Mouse (Mus musculus) stomach, postnatal 0 days (tissue): ENCODE measurements around the gene Lrp1. TPM values are rescaled to one million over a fixed set of nuclear protein-coding genes. Genes with fewer than 3 reads are reported as not detected.

ENCODE experiments used
- ATAC-seq: fragments of 200-750 bp; cut with Nextera tagmentation; 2 replicates; pipeline ENCODE4 v1.8.0; 2017; ENCODE audit not compliant: low FRiP score, low TSS enrichment
- DNase-seq: peaks from one replicate; pipeline ENCODE4 v3.0.0-alpha.2; 2016; ENCODE audit warnings: low spot score
- H3K27ac ChIP-seq: fragments of 300-500 bp; sonication (generic); replicated peaks from 2 replicates; pipeline ENCODE4 v1.5.1; 2014; ENCODE audit warnings: mild to moderate bottlenecking, control low read depth
- H3K27me3 ChIP-seq: fragments of 300-500 bp; sonication (generic); 2 replicates; pipeline ENCODE4 v1.6.1; 2014; ENCODE audit warnings: low read length; ENCODE audit not compliant: control insufficient read depth, insufficient read depth
- H3K36me3 ChIP-seq: fragments of 300-500 bp; sonication (generic); 2 replicates; pipeline ENCODE4 v1.6.1; 2014; ENCODE audit warnings: low read length, mixed read lengths; ENCODE audit not compliant: control insufficient read depth, insufficient read depth
- H3K4me1 ChIP-seq: fragments of 300-500 bp; sonication (generic); replicated peaks from 2 replicates; pipeline ENCODE4 v1.6.1; 2014; ENCODE audit warnings: antibody characterized with exemption; ENCODE audit not compliant: control insufficient read depth, insufficient read depth
- H3K4me2 ChIP-seq: fragments of 300-500 bp; sonication (generic); replicated peaks from 2 replicates; pipeline ENCODE4 v1.6.1; 2014; ENCODE audit warnings: low read depth, mild to moderate bottlenecking, control low read depth, moderate library complexity
- H3K4me3 ChIP-seq: fragments of 300-500 bp; sonication (generic); 2 replicates; pipeline ENCODE4 v1.5.1; 2014; ENCODE audit warnings: low read depth, low read length, control low read depth
- H3K9ac ChIP-seq: fragments of 300-500 bp; sonication (generic); 2 replicates; pipeline ENCODE4 v1.6.1; 2014; ENCODE audit warnings: mild to moderate bottlenecking, low read length, control low read depth, mixed read lengths
- H3K9me3 ChIP-seq: fragments of 300-500 bp; sonication (generic); 2 replicates; pipeline ENCODE4 v1.6.1; 2016; ENCODE audit warnings: low read length; ENCODE audit not compliant: control insufficient read depth
- CTCF ChIP-seq: IDR thresholded peaks from 2 replicates; pipeline ENCODE4 v1.5.1; 2016; ENCODE audit warnings: antibody characterized with exemption, low read depth, mild to moderate bottlenecking, moderate library complexity
- EP300 ChIP-seq: optimal IDR thresholded peaks from 2 replicates; pipeline ENCODE3; 2016; ENCODE audit warnings: antibody characterized with exemption
- WGBS: fragments of 180-500 bp; shearing (Covaris S2); extraction: QIAGEN DNeasy Blood & Tissue Kit; methylation state at CpG from one replicate; pipeline ENCODE4 v1.1.7; 2014; 5-methylcytosine and 5-hydroxymethylcytosine counted together
- polyA plus RNA-seq: library from polyadenylated mRNA; unstranded; fragments of >200 nt; fragmentation: Nextera tagmentation; extraction: Ambion mirVana; gene quantifications from 2 replicates; pipeline ENCODE4 v1.2.1, GENCODE M21; 2015

Lrp1 gene
- polyA plus RNA-seq, 1 experiment from 2014 or later, result 32.7 TPM

- H3K9ac ChIP-seq, result peak overlapping the region; percentile 90
- no peaks in the 10 kb centered on the region for H3K9me3 ChIP-seq
- no peaks in the 10 kb centered on the region for H3K27me3 ChIP-seq
- peak overlapping the region; percentile 99 for H3K27ac ChIP-seq
- peaks cover 4% of the 10 kb centered on the region; the same call in 1 of the 2 replicates for H3K4me1 ChIP-seq
- H3K4me2 ChIP-seq, result peak overlapping the region; percentile 88
- TF ChIP-seq EP300, result peak; percentile 84
- TF ChIP-seq CTCF, result peak; percentile 97
- H3K36me3 ChIP-seq, result no peaks in the 10 kb centered on the region
- ATAC-seq (peak; percentile 77), DNase-seq (peak; percentile 91)
- peak overlapping the region; percentile 65 for H3K4me3 ChIP-seq
- 6% methylated on average over 19 of the region's 19 CpGs for WGBS
Observed at GRCm38 (mm10) chr10:127641861-127642771, 21.2 kb upstream of the Lrp1 start.

- DNase-seq (no peak), ATAC-seq (no peak)
- Histone ChIP-seq H3K9me3 (no peaks in the 10 kb centered on the region), H3K4me1 (peaks cover 4% of the 10 kb centered on the region; the same call in 1 of the 2 replicates), H3K27ac (peak overlapping the region; percentile 53; the same call in 1 of the 2 replicates), H3K27me3 (no peaks in the 10 kb centered on the region), H3K9ac (no peak overlapping the region), H3K4me2 (no peak overlapping the region), H3K4me3 (no peak overlapping the region), H3K36me3 (no peaks in the 10 kb centered on the region)
- WGBS, result 61% methylated on average over 5 of the region's 5 CpGs
- TF ChIP-seq CTCF (no peak), EP300 (no peak)
Observed at GRCm38 (mm10) chr10:127640421-127640820, 19.5 kb upstream of the Lrp1 start.

DNA sequence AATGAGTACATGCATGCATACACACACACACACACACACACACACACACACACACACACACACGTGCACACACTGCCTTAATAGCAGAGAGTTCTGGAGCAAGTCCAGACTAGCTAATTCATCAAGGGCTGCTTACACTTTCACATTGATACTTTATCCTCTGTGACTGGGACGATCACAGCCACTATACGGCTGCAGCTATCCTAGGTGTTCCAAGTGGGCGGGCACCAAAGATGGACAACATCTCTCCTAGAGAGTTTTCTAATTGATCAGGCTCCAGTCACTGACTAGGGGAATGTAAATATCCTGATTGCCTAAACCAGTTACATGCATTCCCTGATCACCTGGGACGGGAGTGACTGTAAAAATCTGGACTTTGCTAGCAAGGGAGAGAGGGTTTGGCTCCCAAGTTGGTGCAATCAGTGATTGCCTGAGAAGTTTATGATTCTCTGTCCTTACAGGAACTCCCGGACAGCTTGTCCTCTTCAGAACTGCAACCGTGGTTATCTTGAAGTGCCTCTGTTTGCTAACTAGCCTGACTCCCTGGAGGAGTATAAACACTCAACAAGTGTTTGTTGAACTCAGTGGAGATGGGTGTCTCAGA, 11.8 kb upstream of the Lrp1 start:
- DNase-seq, result no peak
- no peak for ATAC-seq
- no peak overlapping the region for H3K4me2 ChIP-seq

GRCm38 (mm10) chr10:127631261-127632214, 10.6 kb upstream of the Lrp1 start:
- Histone ChIP-seq H3K9ac (no peak overlapping the region), H3K27me3 (no peaks in the 10 kb centered on the region), H3K4me3 (no peak overlapping the region), H3K4me1 (no peaks in the 10 kb centered on the region), H3K4me2 (no peak overlapping the region), H3K27ac (no peak overlapping the region), H3K36me3 (no peaks in the 10 kb centered on the region), H3K9me3 (no peaks in the 10 kb centered on the region)
- DNase-seq (no peak), ATAC-seq (no peak; the same call in 1 of the 2 replicates)
- TF ChIP-seq CTCF (no peak), EP300 (no peak)
- WGBS, result 77% methylated on average over 10 of the region's 10 CpGs

More for the DNA sequence above, 11.8 kb upstream of the Lrp1 start:
- Histone ChIP-seq H3K9ac (no peak overlapping the region), H3K27ac (no peak overlapping the region), H3K4me1 (no peaks in the 10 kb centered on the region), H3K4me3 (no peak overlapping the region), H3K9me3 (no peaks in the 10 kb centered on the region), H3K27me3 (no peaks in the 10 kb centered on the region), H3K36me3 (no peaks in the 10 kb centered on the region)
- WGBS, result 28% methylated on average over 7 of the region's 7 CpGs
- TF ChIP-seq EP300 (no peak), CTCF (no peak)

- TF ChIP-seq EP300, result no peak
- peak; percentile 57 for TF ChIP-seq CTCF
- H3K9me3 ChIP-seq, result no peaks in the 10 kb centered on the region
- WGBS, result 81% methylated on average over 3 of the region's 3 CpGs
- H3K36me3 ChIP-seq, result no peaks in the 10 kb centered on the region
- no peak overlapping the region for H3K4me3 ChIP-seq
- H3K27ac ChIP-seq, result no peak overlapping the region
- H3K4me2 ChIP-seq, result no peak overlapping the region
- DNase-seq (no peak), ATAC-seq (no peak)
- H3K27me3 ChIP-seq, result no peaks in the 10 kb centered on the region
- no peaks in the 10 kb centered on the region for H3K4me1 ChIP-seq
- no peak overlapping the region for H3K9ac ChIP-seq
Observed at GRCm38 (mm10) chr10:127626433-127626832, 5.5 kb upstream of the Lrp1 start.
